Mouse (Mus musculus): ENCODE measurements at regions not wholly inside any gene's neighbourhood (a gene's known extent, or its start where the extent isn't known, plus 50 kb on each side); places are given as distances from the start of the nearest gene placed in this dataset.

DNA sequence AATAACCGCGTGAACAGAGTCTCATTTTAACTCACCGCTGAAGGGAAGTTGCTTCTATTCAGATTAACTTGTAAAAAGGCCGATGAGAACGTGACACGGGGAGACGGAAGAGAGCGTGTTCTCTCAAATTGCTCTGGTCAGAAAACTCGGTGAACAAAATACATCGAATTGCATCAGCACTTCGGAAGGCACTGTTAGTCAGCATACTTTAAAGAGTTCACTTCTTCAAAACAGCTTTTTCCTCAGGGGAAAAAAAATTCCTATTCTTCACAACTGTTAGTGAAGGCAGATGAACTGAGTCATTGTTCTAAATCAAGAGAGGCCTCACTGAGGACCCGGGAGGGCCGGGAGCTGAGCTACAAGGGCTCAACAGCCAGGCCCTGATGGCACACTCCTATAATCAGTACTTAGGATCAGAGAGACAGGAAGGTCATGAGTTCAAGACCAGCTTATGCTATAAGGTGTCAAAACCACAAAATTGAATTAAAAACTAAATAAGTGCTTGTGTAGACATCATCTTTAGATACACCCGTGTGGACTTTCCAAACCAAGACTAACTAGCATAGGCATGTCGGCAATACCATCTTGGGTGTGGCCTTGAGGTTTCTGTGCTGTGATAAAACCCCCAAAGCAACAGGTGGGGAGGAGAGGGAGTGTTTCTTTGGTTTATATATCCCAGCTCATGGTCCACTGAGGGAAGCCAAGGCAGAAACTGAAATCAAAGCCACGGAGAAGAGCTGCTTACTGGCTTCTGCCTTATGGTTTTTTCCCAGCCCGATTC is 131.2 kb upstream of the Dyrk2 start:
- H3K4me3 ChIP-seq (replicated peaks): no peak overlapping the region
- H3K4me1 ChIP-seq (replicated peaks): no peaks in the 10 kb centered on the region
- H3K4me2 ChIP-seq: no peak overlapping the region
- no peaks in the 10 kb centered on the region for H3K9me3 ChIP-seq
- no peak for ATAC-seq (ENCODE audit: insufficient number of reproducible peaks, insufficient read depth, low FRiP score, low TSS enrichment, low read depth)
- no peaks in the 10 kb centered on the region for H3K27me3 ChIP-seq
- H3K9ac ChIP-seq (replicated peaks): no peak overlapping the region
- WGBS: 89% methylated on average over 17 of the region's 17 CpGs
- no peaks in the 10 kb centered on the region for H3K36me3 ChIP-seq
- H3K27ac ChIP-seq: no peak overlapping the region

- Histone ChIP-seq H3K27ac (no peak overlapping the region), H3K4me1 (replicated peaks) (peaks cover 7% of the 10 kb centered on the region), H3K4me3 (replicated peaks) (no peak overlapping the region), H3K9me3 (no peaks in the 10 kb centered on the region), H3K27me3 (no peaks in the 10 kb centered on the region), H3K4me2 (no peak overlapping the region), H3K36me3 (no peaks in the 10 kb centered on the region), H3K9ac (replicated peaks) (no peak overlapping the region)
- ATAC-seq (ENCODE audit: insufficient number of reproducible peaks, insufficient read depth, low FRiP score, low TSS enrichment, low read depth): no peak
- 75% methylated on average over 6 of the region's 6 CpGs for WGBS
Measured at GRCm38 (mm10) chr10:118998966-118999365, 129.0 kb upstream of the Dyrk2 start.

- H3K27ac ChIP-seq: no peak overlapping the region
- no peak overlapping the region for H3K9ac ChIP-seq (replicated peaks)
- no peak overlapping the region for H3K4me3 ChIP-seq (replicated peaks)
- WGBS: 92% methylated on average over 2 of the region's 2 CpGs
- peaks cover 3% of the 10 kb centered on the region; the same call in 1 of the 2 replicates for H3K27me3 ChIP-seq
- ATAC-seq (ENCODE audit: insufficient number of reproducible peaks, insufficient read depth, low FRiP score, low TSS enrichment, low read depth): no peak
- H3K9me3 ChIP-seq: no peaks in the 10 kb centered on the region
- H3K36me3 ChIP-seq: no peaks in the 10 kb centered on the region
- no peak overlapping the region for H3K4me2 ChIP-seq
- peaks cover 10% of the 10 kb centered on the region for H3K4me1 ChIP-seq (replicated peaks)
Measured at GRCm38 (mm10) chr10:118997034-118997433, 127.0 kb upstream of the Dyrk2 start.

- Histone ChIP-seq H3K9ac (replicated peaks) (no peak overlapping the region), H3K9me3 (no peaks in the 10 kb centered on the region), H3K4me1 (replicated peaks) (peaks cover 10% of the 10 kb centered on the region), H3K36me3 (no peaks in the 10 kb centered on the region), H3K4me2 (0 out of 2 replicates have a peak overlapping the region, but pooled peaks have one; percentile 1), H3K27me3 (peaks cover 3% of the 10 kb centered on the region; the same call in 1 of the 2 replicates), H3K4me3 (replicated peaks) (no peak overlapping the region), H3K27ac (no peak overlapping the region)
- 32% methylated on average over 15 of the region's 15 CpGs for WGBS
- peak; percentile 71 for ATAC-seq (ENCODE audit: insufficient number of reproducible peaks, insufficient read depth, low FRiP score, low TSS enrichment, low read depth)
Measured at GRCm38 (mm10) chr10:118993819-118994574, 124.0 kb upstream of the Dyrk2 start.

- Histone ChIP-seq H3K27ac (no peak overlapping the region), H3K9ac (replicated peaks) (no peak overlapping the region), H3K4me3 (replicated peaks) (no peak overlapping the region), H3K4me2 (no peak overlapping the region), H3K36me3 (no peaks in the 10 kb centered on the region), H3K9me3 (no peaks in the 10 kb centered on the region), H3K4me1 (replicated peaks) (peaks cover 10% of the 10 kb centered on the region), H3K27me3 (peaks cover 3% of the 10 kb centered on the region; the same call in 1 of the 2 replicates)
- ATAC-seq (ENCODE audit: insufficient number of reproducible peaks, insufficient read depth, low FRiP score, low TSS enrichment, low read depth): no peak
- WGBS: 85% methylated on average over 7 of the region's 7 CpGs
Measured at GRCm38 (mm10) chr10:118991213-118991612, 121.2 kb upstream of the Dyrk2 start.

DNA sequence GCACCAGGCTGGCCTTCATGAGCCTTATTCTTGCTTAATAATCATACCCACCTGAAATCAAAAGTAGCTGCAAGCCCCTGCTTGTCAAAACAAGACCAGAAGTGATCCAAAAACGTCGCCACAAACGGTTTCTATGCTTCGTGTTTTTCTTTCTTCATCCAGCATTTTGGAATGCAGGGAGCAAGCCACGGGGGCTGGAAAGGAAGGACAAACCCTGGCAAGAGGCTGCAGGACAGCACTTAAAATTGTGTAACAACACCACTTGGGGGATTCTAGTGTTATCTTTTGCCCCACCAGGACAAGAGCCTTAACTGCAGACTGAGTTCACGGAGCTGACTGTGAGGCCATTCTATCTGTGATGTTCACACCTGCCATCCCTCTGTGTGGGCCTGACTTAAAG is 120.5 kb upstream of the Dyrk2 start:
- Histone ChIP-seq H3K4me3 (replicated peaks) (no peak overlapping the region), H3K36me3 (no peaks in the 10 kb centered on the region), H3K4me1 (replicated peaks) (peaks cover 10% of the 10 kb centered on the region), H3K9me3 (no peaks in the 10 kb centered on the region), H3K4me2 (no peak overlapping the region), H3K27ac (no peak overlapping the region), H3K9ac (replicated peaks) (no peak overlapping the region), H3K27me3 (peaks cover 3% of the 10 kb centered on the region; the same call in 1 of the 2 replicates)
- ATAC-seq (ENCODE audit: insufficient number of reproducible peaks, insufficient read depth, low FRiP score, low TSS enrichment, low read depth): no peak
- 83% methylated on average over 6 of the region's 6 CpGs for WGBS

- H3K9me3 ChIP-seq: no peaks in the 10 kb centered on the region
- no peak overlapping the region for H3K4me2 ChIP-seq
- no peak overlapping the region for H3K27ac ChIP-seq
- H3K27me3 ChIP-seq: peaks cover 3% of the 10 kb centered on the region; the same call in 1 of the 2 replicates
- WGBS: 79% methylated on average over 10 of the region's 10 CpGs
- H3K9ac ChIP-seq (replicated peaks): no peak overlapping the region
- no peaks in the 10 kb centered on the region for H3K36me3 ChIP-seq
- no peak overlapping the region for H3K4me3 ChIP-seq (replicated peaks)
- H3K4me1 ChIP-seq (replicated peaks): peaks cover 10% of the 10 kb centered on the region
- ATAC-seq (ENCODE audit: insufficient number of reproducible peaks, insufficient read depth, low FRiP score, low TSS enrichment, low read depth): no peak
Measured at GRCm38 (mm10) chr10:118989812-118990211, 119.8 kb upstream of the Dyrk2 start.

- Histone ChIP-seq H3K4me2 (no peak overlapping the region), H3K36me3 (no peaks in the 10 kb centered on the region), H3K9ac (replicated peaks) (no peak overlapping the region), H3K4me3 (replicated peaks) (no peak overlapping the region), H3K27me3 (peaks cover 3% of the 10 kb centered on the region; the same call in 1 of the 2 replicates), H3K27ac (no peak overlapping the region), H3K9me3 (peaks cover 5% of the 10 kb centered on the region; the same call in 1 of the 2 replicates), H3K4me1 (replicated peaks) (no peaks in the 10 kb centered on the region)
- WGBS: 91% methylated on average over 6 of the region's 6 CpGs
- ATAC-seq (ENCODE audit: insufficient number of reproducible peaks, insufficient read depth, low FRiP score, low TSS enrichment, low read depth): no peak
Measured at GRCm38 (mm10) chr10:118988249-118988648, 118.2 kb upstream of the Dyrk2 start.

GRCm38 (mm10) chr10:118984580-118984979 is 114.6 kb upstream of the Dyrk2 start:
- Histone ChIP-seq H3K27ac (no peak overlapping the region), H3K9ac (replicated peaks) (no peak overlapping the region), H3K4me1 (replicated peaks) (peaks cover 8% of the 10 kb centered on the region), H3K4me3 (replicated peaks) (no peak overlapping the region), H3K36me3 (no peaks in the 10 kb centered on the region), H3K9me3 (peaks cover 5% of the 10 kb centered on the region; the same call in 1 of the 2 replicates), H3K27me3 (peaks cover 1% of the 10 kb centered on the region; the same call in 1 of the 2 replicates), H3K4me2 (no peak overlapping the region)
- ATAC-seq (ENCODE audit: insufficient number of reproducible peaks, insufficient read depth, low FRiP score, low TSS enrichment, low read depth): no peak
- 92% methylated on average over 5 of the region's 5 CpGs for WGBS

DNA sequence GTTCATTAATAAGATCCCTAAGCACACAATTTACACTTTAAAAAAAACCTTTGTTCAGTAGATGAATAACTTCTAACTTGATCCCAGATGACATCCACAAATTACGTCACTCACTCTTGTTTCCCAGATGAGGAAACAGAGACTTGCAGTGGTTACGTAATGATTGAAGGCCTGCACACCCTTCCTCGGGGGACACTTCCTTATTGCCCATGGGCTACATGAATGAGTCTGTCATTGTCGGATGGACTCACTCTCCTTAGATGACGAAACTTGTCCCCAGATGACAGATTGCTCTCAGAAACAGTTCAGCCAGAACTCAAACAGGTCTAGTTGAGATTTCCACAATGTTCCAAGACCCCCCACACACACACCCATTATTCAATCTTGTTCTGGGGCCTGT is 111.4 kb upstream of the Dyrk2 start:
- H3K27me3 ChIP-seq: peaks cover 8% of the 10 kb centered on the region; the same call in 1 of the 2 replicates
- no peak for ATAC-seq (ENCODE audit: insufficient number of reproducible peaks, insufficient read depth, low FRiP score, low TSS enrichment, low read depth)
- H3K9me3 ChIP-seq: peaks cover 5% of the 10 kb centered on the region; the same call in 1 of the 2 replicates
- 86% methylated on average over 5 of the region's 5 CpGs for WGBS
- no peak overlapping the region for H3K4me2 ChIP-seq
- H3K4me3 ChIP-seq (replicated peaks): no peak overlapping the region
- no peaks in the 10 kb centered on the region for H3K36me3 ChIP-seq
- no peak overlapping the region for H3K9ac ChIP-seq (replicated peaks)
- no peak overlapping the region for H3K27ac ChIP-seq
- H3K4me1 ChIP-seq (replicated peaks): peaks cover 16% of the 10 kb centered on the region

DNA sequence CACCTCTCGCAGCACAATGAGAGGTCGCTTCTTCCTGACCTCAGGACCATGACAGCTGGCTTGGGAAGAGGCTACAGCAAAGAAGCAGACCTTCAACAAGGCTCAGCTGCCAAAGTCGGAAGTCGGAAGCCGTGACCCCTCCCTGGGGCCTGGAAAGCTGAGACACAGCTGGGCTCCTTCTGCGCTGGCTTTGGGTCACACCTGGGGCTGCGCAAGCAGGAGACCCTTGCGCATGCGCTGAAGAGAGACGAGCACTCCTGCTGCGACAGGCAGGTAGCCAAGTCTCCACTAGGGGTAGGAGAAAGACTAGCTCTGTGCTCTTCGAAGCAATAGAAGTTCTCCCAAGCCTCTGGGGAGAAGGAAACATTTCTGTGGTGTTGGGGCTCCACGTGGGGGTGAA is 109.3 kb upstream of the Dyrk2 start:
- H3K4me3 ChIP-seq (replicated peaks): no peak overlapping the region
- H3K27me3 ChIP-seq: peaks cover 8% of the 10 kb centered on the region; the same call in 1 of the 2 replicates
- 51% methylated on average over 13 of the region's 13 CpGs for WGBS
- no peak overlapping the region for H3K27ac ChIP-seq
- H3K36me3 ChIP-seq: no peaks in the 10 kb centered on the region
- H3K9ac ChIP-seq (replicated peaks): no peak overlapping the region
- H3K4me2 ChIP-seq: peak overlapping the region; percentile 19; the same call in 1 of the 2 replicates
- peaks cover 30% of the 10 kb centered on the region for H3K4me1 ChIP-seq (replicated peaks)
- peaks cover 5% of the 10 kb centered on the region; the same call in 1 of the 2 replicates for H3K9me3 ChIP-seq
- ATAC-seq (ENCODE audit: insufficient number of reproducible peaks, insufficient read depth, low FRiP score, low TSS enrichment, low read depth): no peak
